Mouse (Mus musculus): ENCODE results near the gene Ppm1k.

- no peak for TF ChIP-seq EP300 (IDR thresholded peaks at IDR 0.05; ENCODE audit: low read depth)
- no peak for TF ChIP-seq CTCF (IDR thresholded peaks at IDR 0.05; ENCODE audit: low read depth)
Measured at GRCm38 (mm10) chr6:57537887-57538286, 2.6 kb upstream of the Ppm1k start.
